Mouse (Mus musculus): ENCODE results near the gene Mrpl12. TPM values are rescaled to one million over a fixed set of nuclear protein-coding genes. Genes with fewer than 3 reads are reported as not detected.

Mrpl12 gene
- total and polyA plus RNA-seq, 3 experiments, result 63.2 to 514 (median 125) TPM

DNA sequence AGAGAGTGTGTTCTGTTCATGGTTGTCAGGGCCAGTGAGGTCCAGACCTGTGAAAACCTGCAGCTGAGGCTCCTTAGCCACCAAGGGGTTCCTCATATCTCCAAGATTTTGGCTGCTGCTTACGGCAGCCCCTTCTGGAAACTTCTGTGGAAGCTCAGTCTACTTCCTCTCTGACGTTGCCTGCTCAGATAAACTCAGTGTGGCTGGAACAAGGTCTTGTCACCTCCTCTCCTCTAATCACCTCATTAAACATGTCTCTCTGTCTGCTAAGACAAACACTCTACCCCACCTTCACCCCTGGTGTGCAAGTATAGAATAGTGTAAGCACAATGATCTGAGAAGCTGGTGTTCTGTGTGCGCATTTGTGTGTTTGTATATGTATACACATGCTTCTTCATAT lies 38.9 kb upstream of the Mrpl12 start:
- Histone ChIP-seq H3K4me3 (ENCODE audit: low read depth, low read length) (no peak overlapping the region), H3K36me3 (replicated peaks) (peaks cover 5% of the 10 kb centered on the region), H3K27me3 (ENCODE audit: insufficient read depth, low read length) (peaks cover 30% of the 10 kb centered on the region), H3K4me1 (ENCODE audit: insufficient read depth, low read depth, low read length) (peaks cover 19% of the 10 kb centered on the region), H3K9me3 (replicated peaks) (no peaks in the 10 kb centered on the region)
- DNase-seq (ENCODE audit: low spot score), result no peak
- no peak for TF ChIP-seq POLR2AphosphoS5 (IDR thresholded peaks at IDR 0.05; ENCODE audit: insufficient replicate concordance, low read depth, low read length)
- no peak for TF ChIP-seq GATA1 (IDR thresholded peaks at IDR 0.05; ENCODE audit: borderline replicate concordance, low read length)
- no peak for TF ChIP-seq CTCF (IDR thresholded peaks at IDR 0.05; ENCODE audit: low read depth, low read length)
- no peak for TF ChIP-seq GATA2 (IDR thresholded peaks at IDR 0.05; ENCODE audit: borderline replicate concordance, low read depth, low read length)
- ATAC-seq (ENCODE audit: extremely low read depth, insufficient number of reproducible peaks, low FRiP score, poor library complexity, severe bottlenecking), result no peak

DNA sequence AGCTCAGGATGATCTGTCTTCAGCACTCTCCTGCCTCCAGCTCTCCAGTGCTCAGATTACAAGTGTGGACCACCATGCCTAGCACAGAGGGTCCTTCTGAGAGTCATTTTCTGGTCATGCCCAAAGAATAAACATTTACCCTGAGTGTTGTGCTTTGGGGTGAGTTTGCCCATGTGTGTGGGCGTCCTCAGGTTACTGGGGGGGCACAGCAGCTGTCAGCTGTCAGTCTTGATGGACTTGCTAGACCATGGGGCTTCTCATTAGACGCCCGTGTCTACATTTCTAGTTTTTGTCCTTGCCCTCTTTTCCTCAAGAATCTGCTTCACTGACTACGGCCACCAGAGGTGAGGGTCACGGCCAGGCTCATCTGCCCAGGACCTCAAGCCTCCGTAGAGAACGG lies 37.2 kb upstream of the Mrpl12 start:
- no peaks in the 10 kb centered on the region for H3K9me3 ChIP-seq (replicated peaks)
- ATAC-seq (ENCODE audit: extremely low read depth, insufficient number of reproducible peaks, low FRiP score, poor library complexity, severe bottlenecking) (no peak), DNase-seq (ENCODE audit: low spot score) (no peak)
- H3K4me3 ChIP-seq (ENCODE audit: low read depth, low read length), result no peak overlapping the region
- H3K27me3 ChIP-seq (ENCODE audit: insufficient read depth, low read length), result peaks cover 34% of the 10 kb centered on the region
- H3K4me1 ChIP-seq (ENCODE audit: insufficient read depth, low read depth, low read length), result peaks cover 25% of the 10 kb centered on the region
- TF ChIP-seq CTCF (IDR thresholded peaks at IDR 0.05; ENCODE audit: low read depth, low read length), result no peak
- no peak for TF ChIP-seq POLR2AphosphoS5 (IDR thresholded peaks at IDR 0.05; ENCODE audit: insufficient replicate concordance, low read depth, low read length)
- no peak for TF ChIP-seq GATA2 (IDR thresholded peaks at IDR 0.05; ENCODE audit: borderline replicate concordance, low read depth, low read length)
- no peak for TF ChIP-seq GATA1 (IDR thresholded peaks at IDR 0.05; ENCODE audit: borderline replicate concordance, low read length)
- no peak for TF ChIP-seq TAL1 (conservative IDR thresholded peaks at IDR 0.05; ENCODE audit: low read depth, low read length)
- peaks cover 10% of the 10 kb centered on the region for H3K36me3 ChIP-seq (replicated peaks)

DNA sequence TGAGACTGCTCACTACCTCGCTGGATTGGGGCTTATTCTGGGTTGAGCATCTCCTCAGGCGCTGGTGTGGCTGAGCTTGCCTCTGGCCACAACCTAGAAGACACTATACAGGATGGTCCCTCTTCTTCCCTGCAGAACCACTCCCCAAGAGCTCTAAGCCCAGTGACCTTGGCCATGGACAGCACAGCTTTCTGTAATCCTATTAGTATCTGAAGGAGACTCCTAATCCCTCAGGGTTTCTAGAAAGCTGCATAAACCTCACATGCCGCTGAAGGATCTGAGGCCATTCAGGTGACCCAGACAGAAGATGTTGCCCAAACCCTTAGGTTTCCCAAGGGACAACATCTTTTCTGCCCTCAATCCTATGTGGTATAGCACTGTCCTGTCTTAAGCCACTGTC lies 32.2 kb upstream of the Mrpl12 start:
- ATAC-seq (ENCODE audit: extremely low read depth, insufficient number of reproducible peaks, low FRiP score, poor library complexity, severe bottlenecking), result no peak
- no peak for TF ChIP-seq GATA2 (IDR thresholded peaks at IDR 0.05; ENCODE audit: borderline replicate concordance, low read depth, low read length)
- no peak for TF ChIP-seq POLR2AphosphoS5 (IDR thresholded peaks at IDR 0.05; ENCODE audit: insufficient replicate concordance, low read depth, low read length)
- TF ChIP-seq CTCF (IDR thresholded peaks at IDR 0.05; ENCODE audit: low read depth, low read length), result no peak
- no peak for TF ChIP-seq TAL1 (conservative IDR thresholded peaks at IDR 0.05; ENCODE audit: low read depth, low read length)
- TF ChIP-seq GATA1 (IDR thresholded peaks at IDR 0.05; ENCODE audit: borderline replicate concordance, low read length), result no peak
- DNase-seq (ENCODE audit: low spot score), result no peak
- peaks cover 17% of the 10 kb centered on the region for H3K4me1 ChIP-seq (ENCODE audit: insufficient read depth, low read depth, low read length)
- H3K27me3 ChIP-seq (ENCODE audit: insufficient read depth, low read length), result peaks cover 11% of the 10 kb centered on the region
- no peak overlapping the region for H3K4me3 ChIP-seq (ENCODE audit: low read depth, low read length)
- H3K9me3 ChIP-seq (replicated peaks), result no peaks in the 10 kb centered on the region
- H3K36me3 ChIP-seq (replicated peaks), result peaks cover 47% of the 10 kb centered on the region

DNA sequence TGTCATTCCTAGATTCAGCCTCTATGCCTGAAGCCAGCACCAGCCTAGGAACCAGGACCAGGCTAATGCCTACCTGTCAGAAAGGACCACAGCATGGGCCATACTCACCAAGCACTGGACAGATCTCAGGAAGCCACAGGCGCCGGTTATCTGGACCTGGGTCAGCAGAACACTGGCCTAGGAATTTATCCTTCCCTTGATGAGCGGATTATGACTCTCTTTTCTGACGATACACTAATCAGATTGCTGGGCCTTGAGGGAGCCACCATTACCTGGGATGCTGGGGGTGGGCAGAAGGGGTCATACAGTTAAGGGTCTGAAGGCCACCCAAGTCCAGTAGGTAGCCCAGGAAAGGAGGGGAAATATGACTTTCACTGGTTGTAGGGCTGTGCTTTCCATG lies 31.1 kb upstream of the Mrpl12 start, which contains the start of gene Pde6g:
Gene Pde6g, minus strand, starts transcription at position 195 of the 400 bp plus-strand sequence.
- DNase-seq (ENCODE audit: low spot score) (no peak), ATAC-seq (ENCODE audit: extremely low read depth, insufficient number of reproducible peaks, low FRiP score, poor library complexity, severe bottlenecking) (no peak)
- Histone ChIP-seq H3K36me3 (replicated peaks) (peaks cover 47% of the 10 kb centered on the region), H3K4me1 (ENCODE audit: insufficient read depth, low read depth, low read length) (peaks cover 21% of the 10 kb centered on the region), H3K9me3 (replicated peaks) (no peaks in the 10 kb centered on the region), H3K4me3 (ENCODE audit: low read depth, low read length) (no peak within 1 kb of the TSS), H3K27me3 (ENCODE audit: insufficient read depth, low read length) (peaks cover 9% of the 10 kb centered on the region)
- TF ChIP-seq GATA2 (IDR thresholded peaks at IDR 0.05; ENCODE audit: borderline replicate concordance, low read depth, low read length), result no peak
- TF ChIP-seq CTCF (IDR thresholded peaks at IDR 0.05; ENCODE audit: low read depth, low read length), result no peak
- TF ChIP-seq POLR2AphosphoS5 (IDR thresholded peaks at IDR 0.05; ENCODE audit: insufficient replicate concordance, low read depth, low read length), result no peak
- TF ChIP-seq TAL1 (conservative IDR thresholded peaks at IDR 0.05; ENCODE audit: low read depth, low read length), result no peak
- TF ChIP-seq GATA1 (IDR thresholded peaks at IDR 0.05; ENCODE audit: borderline replicate concordance, low read length), result no peak

DNA sequence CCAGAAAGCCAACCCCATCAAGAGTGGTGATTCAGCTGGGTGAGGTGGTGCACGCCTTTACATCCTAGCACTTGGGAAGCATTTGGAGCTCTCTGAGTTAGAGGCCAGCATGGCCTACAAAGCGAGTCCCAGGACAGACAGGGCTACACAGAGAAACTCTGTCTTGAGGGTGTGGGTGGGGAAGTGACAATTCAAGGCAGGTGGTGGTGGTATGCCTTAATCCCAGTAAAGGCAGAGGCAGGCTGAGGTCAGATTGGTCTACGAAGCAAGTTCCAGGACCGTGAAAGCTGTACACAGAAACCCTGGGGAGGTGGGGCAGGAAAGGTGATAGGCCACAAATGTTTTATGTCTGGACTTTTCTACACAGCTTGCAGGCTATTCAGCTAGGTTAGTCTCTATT lies 29.4 kb upstream of the Mrpl12 start:
- Histone ChIP-seq H3K27me3 (ENCODE audit: insufficient read depth, low read length) (peaks cover 5% of the 10 kb centered on the region), H3K36me3 (replicated peaks) (peaks cover 52% of the 10 kb centered on the region), H3K9me3 (replicated peaks) (no peaks in the 10 kb centered on the region), H3K4me3 (ENCODE audit: low read depth, low read length) (no peak overlapping the region), H3K4me1 (ENCODE audit: insufficient read depth, low read depth, low read length) (peaks cover 30% of the 10 kb centered on the region)
- ATAC-seq (ENCODE audit: extremely low read depth, insufficient number of reproducible peaks, low FRiP score, poor library complexity, severe bottlenecking) (no peak), DNase-seq (ENCODE audit: low spot score) (no peak)
- TF ChIP-seq POLR2AphosphoS5 (IDR thresholded peaks at IDR 0.05; ENCODE audit: insufficient replicate concordance, low read depth, low read length), result no peak
- no peak for TF ChIP-seq GATA1 (IDR thresholded peaks at IDR 0.05; ENCODE audit: borderline replicate concordance, low read length)
- TF ChIP-seq TAL1 (conservative IDR thresholded peaks at IDR 0.05; ENCODE audit: low read depth, low read length), result no peak
- TF ChIP-seq CTCF (IDR thresholded peaks at IDR 0.05; ENCODE audit: low read depth, low read length), result no peak
- no peak for TF ChIP-seq GATA2 (IDR thresholded peaks at IDR 0.05; ENCODE audit: borderline replicate concordance, low read depth, low read length)

DNA sequence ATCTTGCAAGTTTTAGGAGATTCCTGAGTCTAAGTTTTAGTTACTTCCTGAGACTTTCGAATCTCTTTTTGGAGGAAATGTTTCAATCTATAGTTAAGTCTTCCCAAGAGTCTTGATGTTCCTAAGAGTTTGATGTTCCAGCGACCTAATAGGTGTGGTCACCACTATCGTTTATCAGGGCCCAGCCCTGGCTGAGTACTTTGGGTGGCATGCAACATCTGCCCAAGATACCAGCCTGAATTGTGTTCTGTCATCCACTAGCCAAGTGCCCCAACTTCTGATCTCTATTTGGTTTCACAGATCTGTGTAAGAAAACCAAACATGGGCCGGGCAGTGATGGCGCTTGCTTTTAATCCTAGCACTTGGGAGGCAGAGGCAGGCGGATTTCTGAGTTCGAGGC lies 29.0 kb upstream of the Mrpl12 start:
- ATAC-seq (ENCODE audit: extremely low read depth, insufficient number of reproducible peaks, low FRiP score, poor library complexity, severe bottlenecking), result no peak
- Histone ChIP-seq H3K4me3 (ENCODE audit: low read depth, low read length) (no peak overlapping the region), H3K36me3 (replicated peaks) (peaks cover 55% of the 10 kb centered on the region), H3K4me1 (ENCODE audit: insufficient read depth, low read depth, low read length) (peaks cover 33% of the 10 kb centered on the region), H3K27me3 (ENCODE audit: insufficient read depth, low read length) (peaks cover 4% of the 10 kb centered on the region), H3K9me3 (replicated peaks) (no peaks in the 10 kb centered on the region)
- no peak for DNase-seq (ENCODE audit: low spot score)
- TF ChIP-seq GATA1 (IDR thresholded peaks at IDR 0.05; ENCODE audit: borderline replicate concordance, low read length), result no peak
- no peak for TF ChIP-seq CTCF (IDR thresholded peaks at IDR 0.05; ENCODE audit: low read depth, low read length)
- TF ChIP-seq POLR2AphosphoS5 (IDR thresholded peaks at IDR 0.05; ENCODE audit: insufficient replicate concordance, low read depth, low read length), result no peak
- TF ChIP-seq GATA2 (IDR thresholded peaks at IDR 0.05; ENCODE audit: borderline replicate concordance, low read depth, low read length), result no peak
- TF ChIP-seq TAL1 (conservative IDR thresholded peaks at IDR 0.05; ENCODE audit: low read depth, low read length), result no peak

Data from G1E (cell line).